In genomic region chr9:121032322-121032964, GRCm38 (mm10) we compare ENCODE assay signal across 24 mouse cellular contexts.
DNase-seq lines count a peak whose midpoint lies in the region; ATAC-seq and TF ChIP-seq lines count a peak whose summit lies in the region.
"Had no signal": no experiment of that assay in that cellular context is flagged by ENCODE, and none has a peak within 500 bp of the region (broad histone marks: within the 10 kb centered on the region; RNA-seq: fewer than 3 reads in every experiment).

No protein-coding gene starts in this region.

- no peak overlapping the region for H3K4me2 ChIP-seq in hindbrain, embryonic 15.5 days
- no peak overlapping the region for H3K4me2 ChIP-seq in midbrain, embryonic 14.5 days (ENCODE audit: low read length)
- H3K4me2 ChIP-seq: heart, embryonic 13.5 days; intestine, embryonic 15.5 days; kidney, embryonic 15.5 days; limb, embryonic 12.5 days; liver, embryonic 12.5 days had no signal

- H3K9ac ChIP-seq in hindbrain, embryonic 15.5 days = no peak overlapping the region
- no peak overlapping the region for H3K9ac ChIP-seq in midbrain, embryonic 14.5 days (replicated peaks; ENCODE audit: low read length)
- H3K9ac ChIP-seq: heart, embryonic 13.5 days; intestine, embryonic 15.5 days; kidney, embryonic 15.5 days; limb, embryonic 12.5 days; liver, embryonic 12.5 days had no signal

- H3K9me3 ChIP-seq in hindbrain, embryonic 15.5 days = no peaks in the 10 kb centered on the region
- H3K9me3 ChIP-seq in midbrain, embryonic 14.5 days (ENCODE audit: control insufficient read depth, low read length) = no peaks in the 10 kb centered on the region
- H3K9me3 ChIP-seq: heart, embryonic 13.5 days; intestine, embryonic 15.5 days; kidney, embryonic 15.5 days; limb, embryonic 12.5 days; liver, embryonic 12.5 days had no signal

- no peak for TF ChIP-seq POLR2A in brain, embryonic 14.5 days (IDR thresholded peaks at IDR 0.05; ENCODE audit: borderline replicate concordance, extremely low read depth, insufficient read depth, insufficient read length, poor library complexity, severe bottlenecking)

- intact Hi-C loops in heart, postnatal 25 days (cut with DNase I) = no loop called here

- WGBS in hindbrain, embryonic 15.5 days = 49% methylated on average over 10 of the region's 10 CpGs
- WGBS in midbrain, embryonic 14.5 days = 24% methylated on average over 10 of the region's 10 CpGs

- peaks cover 15% of the 10 kb centered on the region for H3K4me1 ChIP-seq in hindbrain, embryonic 15.5 days (replicated peaks)
- peaks cover 30% of the 10 kb centered on the region for H3K4me1 ChIP-seq in midbrain, embryonic 14.5 days (ENCODE audit: control insufficient read depth, insufficient read depth, low read length)
- H3K4me1 ChIP-seq: intestine, embryonic 15.5 days; liver, embryonic 12.5 days had no signal

- no peaks in the 10 kb centered on the region for H3K27me3 ChIP-seq in hindbrain, embryonic 15.5 days
- H3K27me3 ChIP-seq in midbrain, embryonic 14.5 days (ENCODE audit: control insufficient read depth, insufficient read depth, low read length) = no peaks in the 10 kb centered on the region
- H3K27me3 ChIP-seq: heart, embryonic 13.5 days; intestine, embryonic 15.5 days; kidney, embryonic 15.5 days; limb, embryonic 12.5 days had no signal

- no peak overlapping the region for H3K27ac ChIP-seq in hindbrain, embryonic 15.5 days (replicated peaks)
- peak overlapping the region; percentile 37; the same call in 1 of the 2 replicates for H3K27ac ChIP-seq in midbrain, embryonic 14.5 days (replicated peaks; ENCODE audit: low read depth, low read length)
- H3K27ac ChIP-seq: heart, embryonic 13.5 days; intestine, embryonic 15.5 days; kidney, embryonic 15.5 days; limb, embryonic 12.5 days; liver, embryonic 12.5 days; stomach, postnatal 0 days had no signal

- TF ChIP-seq CTCF in brain, embryonic 14.5 days (IDR thresholded peaks at IDR 0.05; ENCODE audit: borderline replicate concordance, extremely low read depth, insufficient read depth, insufficient read length) = no peak

- ATAC-seq in hindbrain, embryonic 15.5 days (ENCODE audit: low FRiP score, low read depth) = 0 out of 2 replicates have a peak, but pooled peaks have one; percentile 38
- ATAC-seq in midbrain, embryonic 14.5 days (ENCODE audit: low FRiP score, low TSS enrichment) = peak; percentile 53; the same call in 1 of the 2 replicates
- ATAC-seq in megakaryocyte-erythroid progenitor cell, adult 5-6 weeks (replicated peaks; ENCODE audit: low FRiP score, low TSS enrichment, poor library complexity, severe bottlenecking) = no peak; the same call in 1 of the 2 replicates
- ATAC-seq: intestine, embryonic 15.5 days; liver, embryonic 12.5 days had no signal

- DNase-seq in heart, adult 11 months = peak; percentile 81
- no peak for DNase-seq in heart, postnatal 25 days (ENCODE audit: low spot score)
- peak; percentile 39 for DNase-seq in brain, embryonic 14.5 days (ENCODE audit: low read depth)
- peak; percentile 59 for DNase-seq in midbrain, embryonic 14.5 days
- no peak for DNase-seq in lung, postnatal 10 days
- no peak for DNase-seq in Muller cell, postnatal 12 days (ENCODE audit: inconsistent ontology term)
- DNase-seq: B cell, adult 2 months; cerebellum, adult 8-10 months; gastrocnemius, postnatal 10 days; heart, adult 18-20 months; heart, postnatal 36 days; kidney, postnatal 4 days; layer of hippocampus, adult 9-11 months; lung, adult 2 months; lung, postnatal 4 days; thymus, postnatal 14 days had no signal

- H3K36me3 ChIP-seq in hindbrain, embryonic 15.5 days = no peaks in the 10 kb centered on the region
- no peaks in the 10 kb centered on the region for H3K36me3 ChIP-seq in midbrain, embryonic 14.5 days (ENCODE audit: control insufficient read depth, insufficient read depth, low read length)
- H3K36me3 ChIP-seq: heart, embryonic 13.5 days; intestine, embryonic 15.5 days; kidney, embryonic 15.5 days; limb, embryonic 12.5 days; liver, embryonic 12.5 days had no signal

- H3K4me3 ChIP-seq in hindbrain, embryonic 15.5 days = no peak overlapping the region
- H3K4me3 ChIP-seq in midbrain, embryonic 14.5 days (replicated peaks; ENCODE audit: low read depth, low read length) = no peak overlapping the region
- H3K4me3 ChIP-seq: heart, embryonic 13.5 days; intestine, embryonic 15.5 days; kidney, embryonic 15.5 days; limb, embryonic 12.5 days; liver, embryonic 12.5 days had no signal

Comparison
In these comparisons a context has a peak if more than half of its experiments do, and no peak if none do; other contexts are left out.
1. DNase-seq: peak in heart, adult 11 months (single experiment), brain, embryonic 14.5 days (single experiment) and midbrain, embryonic 14.5 days (single experiment); none in heart, postnatal 25 days (single experiment), lung, postnatal 10 days (single experiment) and Muller cell, postnatal 12 days (single experiment).